Mouse (Mus musculus): Measurements from ENCODE around the gene Rab3gap2. TPM values are rescaled to one million over a fixed set of nuclear protein-coding genes. Genes with fewer than 3 reads are reported as not detected.

The Rab3gap2 gene
- total RNA-seq, 2 experiments from 2014 or later, result 16.5 to 22.5 TPM

- DNase-seq, result peak; percentile 86
Observed at GRCm38 (mm10) chr1:185331983-185332430, 128.1 kb downstream of the Rab3gap2 start, which contains the start of gene Bpnt1. TSS of gene Bpnt1 (plus strand) at chr1:185332149.

GRCm38 (mm10) chr1:185333651-185334050 is 129.7 kb downstream of the Rab3gap2 start:
- DNase-seq, result no peak

DNA sequence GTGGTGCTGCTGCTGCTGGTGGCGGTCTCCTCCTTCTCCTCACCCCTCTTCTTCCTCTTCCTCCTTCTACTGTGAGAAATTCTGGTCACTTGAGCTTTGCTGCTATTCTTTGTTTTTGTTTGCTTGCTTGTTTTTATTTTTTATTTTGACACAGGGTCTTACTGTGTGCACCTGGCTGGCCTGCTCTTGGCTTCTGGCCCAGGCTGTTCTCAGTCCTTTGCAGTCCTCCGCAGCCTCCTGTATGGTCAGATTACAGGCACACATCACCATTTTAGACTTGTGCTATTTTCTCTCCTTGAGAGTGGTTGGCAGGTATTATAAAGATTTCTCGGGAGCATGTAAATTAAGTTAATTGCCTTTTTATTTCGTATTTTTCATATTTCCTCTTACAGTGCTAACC is 130.2 kb downstream of the Rab3gap2 start:
- DNase-seq, result no peak

DNA sequence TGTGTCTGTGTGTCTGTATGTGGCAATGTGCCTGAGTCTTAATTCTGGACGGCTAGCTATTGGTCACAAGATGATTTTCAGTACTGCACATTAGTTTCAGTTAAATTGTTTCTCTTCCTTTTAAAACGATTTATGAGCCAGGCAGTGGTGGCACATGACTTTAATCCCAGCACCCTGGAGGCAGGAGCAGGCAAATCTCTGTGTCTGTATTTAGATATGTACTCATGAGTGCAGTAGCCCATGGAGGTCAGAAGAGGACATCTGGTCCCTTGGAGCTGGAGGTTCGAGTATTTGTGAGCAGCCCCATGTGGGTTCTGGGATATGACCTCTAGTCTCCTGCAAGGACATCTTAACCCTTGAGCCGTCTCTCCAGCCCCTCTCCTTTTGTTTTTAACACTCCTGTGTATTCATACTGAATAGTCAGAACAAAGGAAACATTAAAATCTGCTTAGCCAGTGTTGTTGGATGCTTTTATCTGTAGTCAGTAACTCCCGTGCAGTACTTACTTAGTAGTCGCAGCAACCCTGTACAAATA is 131.4 kb downstream of the Rab3gap2 start:
- DNase-seq, result no peak

Small RNA genes within 50 kb of the gene (microRNA-seq; reads per million reads assigned to microRNA genes)
- gene Mir194-1, result 0 to 0.32 reads per million in 2 experiments
- 0.75 to 1.3 reads per million in 2 experiments for gene Mir215
- 19.3 to 24.2 reads per million in 2 experiments for gene Mir664

Other genes with a start within 250 kb of the Rab3gap2 start
- gene Mark1, start 204.5 kb upstream of the Rab3gap2 start, total RNA-seq (2021), result 1 to 10 TPM; 5.9 to 8.2 TPM
- 10 to 100 TPM; 50.2 to 56.3 TPM for gene Iars2, start 125.3 kb downstream of the Rab3gap2 start, total RNA-seq (2021)
- gene Bpnt1, start 128.0 kb downstream of the Rab3gap2 start, total RNA-seq (2021), result 10 to 100 TPM; 21.8 to 22.6 TPM
- 100 to 1,000 TPM; 113 to 115 TPM for gene Eprs, start 158.9 kb downstream of the Rab3gap2 start, total RNA-seq (2021)